Mouse (Mus musculus): ENCODE measurements around the gene Xylb. TPM values are rescaled to one million over a fixed set of nuclear protein-coding genes. Genes with fewer than 3 reads are reported as not detected.

The Xylb gene
- 2.5 TPM for polyA plus RNA-seq (2015; fragmentation: Illumina TruSeq; extraction: RNeasy Lipid Tissue Mini Kit (QIAGEN cat#74804); ENCODE audit: insufficient read depth, low read depth, low replicate concordance)

GRCm38 (mm10) chr9:119357331-119358057 lies at the start of gene Xylb:
Gene Xylb (plus strand): TSS chr9:119357381.

GRCm38 (mm10) chr9:119322289-119323259 lies 34.6 kb upstream of the Xylb start, which contains the start of gene Oxsr1:
Gene Oxsr1 (minus strand): TSS chr9:119322427.

GRCm38 (mm10) chr9:119339558-119340211 lies 17.5 kb upstream of the Xylb start, which contains the start of gene Acaa1a:
Gene Acaa1a (plus strand): TSS chr9:119339676.

GRCm38 (mm10) chr9:119340909-119341816 lies 16.0 kb upstream of the Xylb start, which contains the start of gene Myd88:
Gene Myd88 (minus strand): TSS chr9:119341411.

GRCm38 (mm10) chr9:119365284-119365683 lies 8.1 kb downstream of the Xylb start, which contains the start of gene Slc22a14:
Gene Slc22a14 (minus strand): TSS chr9:119365553.

GRCm38 (mm10) chr9:119401801-119402214 lies 44.6 kb downstream of the Xylb start, which contains the start of gene Acvr2b:
Gene Acvr2b (plus strand): TSS chr9:119402118.

Other genes with a start within 250 kb of the Xylb start
- gene Acaa1b, start 200.3 kb upstream of the Xylb start, polyA plus RNA-seq (2015; fragmentation: Illumina TruSeq; extraction: RNeasy Lipid Tissue Mini Kit (QIAGEN cat#74804); ENCODE audit: insufficient read depth, low read depth, low replicate concordance), result 0.63 TPM
- gene Gm47289, start 198.2 kb upstream of the Xylb start, polyA plus RNA-seq (2015; fragmentation: Illumina TruSeq; extraction: RNeasy Lipid Tissue Mini Kit (QIAGEN cat#74804); ENCODE audit: insufficient read depth, low read depth, low replicate concordance), result not detected
- gene Slc22a13, start 148.3 kb upstream of the Xylb start, polyA plus RNA-seq (2015; fragmentation: Illumina TruSeq; extraction: RNeasy Lipid Tissue Mini Kit (QIAGEN cat#74804); ENCODE audit: insufficient read depth, low read depth, low replicate concordance), result not detected
- gene Oxsr1, start 35.0 kb upstream of the Xylb start, polyA plus RNA-seq (2015; fragmentation: Illumina TruSeq; extraction: RNeasy Lipid Tissue Mini Kit (QIAGEN cat#74804); ENCODE audit: insufficient read depth, low read depth, low replicate concordance), result 7.8 TPM
- gene Acaa1a, start 17.7 kb upstream of the Xylb start, polyA plus RNA-seq (2015; fragmentation: Illumina TruSeq; extraction: RNeasy Lipid Tissue Mini Kit (QIAGEN cat#74804); ENCODE audit: insufficient read depth, low read depth, low replicate concordance), result 37.1 TPM
- gene Myd88, start 16.0 kb upstream of the Xylb start, polyA plus RNA-seq (2015; fragmentation: Illumina TruSeq; extraction: RNeasy Lipid Tissue Mini Kit (QIAGEN cat#74804); ENCODE audit: insufficient read depth, low read depth, low replicate concordance), result 9.2 TPM
- gene Slc22a14, start 8.2 kb downstream of the Xylb start, polyA plus RNA-seq (2015; fragmentation: Illumina TruSeq; extraction: RNeasy Lipid Tissue Mini Kit (QIAGEN cat#74804); ENCODE audit: insufficient read depth, low read depth, low replicate concordance), result not detected
- 1.1 TPM for gene Acvr2b, start 44.7 kb downstream of the Xylb start, polyA plus RNA-seq (2015; fragmentation: Illumina TruSeq; extraction: RNeasy Lipid Tissue Mini Kit (QIAGEN cat#74804); ENCODE audit: insufficient read depth, low read depth, low replicate concordance)
- gene Exog, start 87.6 kb downstream of the Xylb start, polyA plus RNA-seq (2015; fragmentation: Illumina TruSeq; extraction: RNeasy Lipid Tissue Mini Kit (QIAGEN cat#74804); ENCODE audit: insufficient read depth, low read depth, low replicate concordance), result 2.2 TPM
- not detected for gene Scn5a, start 221.6 kb downstream of the Xylb start, polyA plus RNA-seq (2015; fragmentation: Illumina TruSeq; extraction: RNeasy Lipid Tissue Mini Kit (QIAGEN cat#74804); ENCODE audit: insufficient read depth, low read depth, low replicate concordance)